8 mouse cellular contexts compared by ENCODE assay signal in the genomic region with DNA sequence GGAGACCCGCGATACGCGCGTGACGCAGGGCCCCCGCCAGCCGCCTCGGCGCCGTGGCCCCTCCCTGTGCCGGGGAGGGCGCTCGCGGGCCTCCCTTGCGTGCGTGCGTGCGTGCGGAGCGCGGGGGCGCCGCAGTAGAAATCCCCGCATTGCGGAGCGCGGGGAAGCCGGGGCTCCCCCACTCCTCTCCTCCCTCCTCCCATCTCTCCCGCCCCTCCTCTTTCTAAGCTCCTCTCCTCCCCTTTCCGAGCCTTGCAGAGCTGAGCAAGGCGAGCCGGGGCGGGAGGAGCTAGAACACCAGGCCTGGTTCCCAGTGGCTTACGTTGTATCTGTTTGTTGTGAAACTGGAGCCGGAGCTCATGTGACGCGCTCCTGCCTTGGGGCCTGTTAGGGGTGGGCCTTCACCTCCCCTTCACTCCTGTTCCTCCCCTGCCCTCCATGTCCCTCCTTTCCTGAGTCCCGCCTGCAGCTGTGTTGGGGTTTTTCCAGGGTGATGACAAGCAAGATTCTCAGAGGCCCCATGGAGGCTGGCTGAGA. TPM values are rescaled to one million over a fixed set of nuclear protein-coding genes. Genes with fewer than 3 reads are reported as not detected.
DNase-seq lines count a peak whose midpoint lies in the region; ATAC-seq and TF ChIP-seq lines count a peak whose summit lies in the region.

No protein-coding gene starts in this region.

- 0% methylated on average over 13 of the region's 39 CpGs for WGBS in forebrain, postnatal 0 days
- 0% methylated on average over 33 of the region's 39 CpGs for WGBS in lung, embryonic 14.5 days
- WGBS in thymus, adult 2 months = 3% methylated on average over 39 of the region's 39 CpGs

- peak; percentile 73 for ATAC-seq in G1E (ENCODE audit: extremely low read depth, insufficient number of reproducible peaks, low FRiP score, poor library complexity, severe bottlenecking)
- peak; percentile 78 for ATAC-seq in forebrain, postnatal 0 days
- peak; percentile 86 for ATAC-seq in lung, embryonic 14.5 days (ENCODE audit: insufficient read depth)
- peak; percentile 20; the same call in 1 of the 2 replicates for ATAC-seq in neutrophil, adult 5-6 weeks (ENCODE audit: extremely low read depth, insufficient number of reproducible peaks, low FRiP score, poor library complexity, severe bottlenecking)

- peak; percentile 60 for DNase-seq in G1E (ENCODE audit: low spot score)
- peak; percentile 86 for DNase-seq in cerebellum, adult 11 months
- peak; percentile 91 for DNase-seq in forebrain, postnatal 0 days
- peak; percentile 92 for DNase-seq in heart, postnatal 4 days
- peak; percentile 89 to 93 for DNase-seq in layer of hippocampus, adult 8-10 months (ENCODE audit: low spot score in 2 of 2)
- peak; percentile 97 for DNase-seq in lung, embryonic 14.5 days
- DNase-seq in thymus, adult 2 months = peak; percentile 73

- peak overlapping the region; percentile 74 for H3K4me3 ChIP-seq in G1E (ENCODE audit: low read depth, low read length)
- peak overlapping the region; percentile 79 for H3K4me3 ChIP-seq in forebrain, postnatal 0 days (ENCODE audit: low read depth, low read length)
- peak overlapping the region; percentile 87 for H3K4me3 ChIP-seq in lung, embryonic 14.5 days (ENCODE audit: low read depth, low read length)
- H3K4me3 ChIP-seq in thymus, adult 2 months (ENCODE audit: control insufficient read depth, insufficient read depth, low read length) = peak overlapping the region; percentile 69

- 0 out of 2 replicates have a peak, but pooled peaks have one; percentile 18 for TF ChIP-seq POLR2A in thymus, adult 2 months (IDR thresholded peaks at IDR 0.05; ENCODE audit: control insufficient read depth, extremely low read depth, insufficient read depth, low read length, poor library complexity)

- peaks cover 3% of the 10 kb centered on the region; the same call in 1 of the 2 replicates for H3K27me3 ChIP-seq in G1E (ENCODE audit: insufficient read depth, low read length)
- H3K27me3 ChIP-seq in forebrain, postnatal 0 days (ENCODE audit: insufficient read depth, low read length) = no peaks in the 10 kb centered on the region
- no peaks in the 10 kb centered on the region for H3K27me3 ChIP-seq in lung, embryonic 14.5 days (ENCODE audit: insufficient read depth, low read length)
- no peaks in the 10 kb centered on the region for H3K27me3 ChIP-seq in thymus, adult 2 months (ENCODE audit: control insufficient read depth, insufficient read depth, low read length)

- H3K27ac ChIP-seq in forebrain, postnatal 0 days (ENCODE audit: low read depth, low read length) = peak overlapping the region; percentile 99
- peak overlapping the region; percentile 97 for H3K27ac ChIP-seq in lung, embryonic 14.5 days (ENCODE audit: low read depth)
- peak overlapping the region; percentile 22; the same call in 1 of the 2 replicates for H3K27ac ChIP-seq in thymus, adult 2 months (ENCODE audit: control insufficient read depth, insufficient read depth, low read length)

- H3K9ac ChIP-seq in forebrain, postnatal 0 days = peak overlapping the region; percentile 92
- H3K9ac ChIP-seq in lung, embryonic 14.5 days = peak overlapping the region; percentile 83

- H3K36me3 ChIP-seq in G1E (replicated peaks) = peaks cover 25% of the 10 kb centered on the region
- H3K36me3 ChIP-seq in forebrain, postnatal 0 days (ENCODE audit: insufficient read depth) = peaks cover 17% of the 10 kb centered on the region
- peaks cover 32% of the 10 kb centered on the region for H3K36me3 ChIP-seq in lung, embryonic 14.5 days (ENCODE audit: insufficient read depth)
- peaks cover 8% of the 10 kb centered on the region; the same call in 1 of the 2 replicates for H3K36me3 ChIP-seq in thymus, adult 2 months (ENCODE audit: control insufficient read depth, insufficient read depth, low read length)

- H3K9me3 ChIP-seq in G1E (replicated peaks) = peaks cover 30% of the 10 kb centered on the region
- no peaks in the 10 kb centered on the region for H3K9me3 ChIP-seq in forebrain, postnatal 0 days (ENCODE audit: low read length)
- H3K9me3 ChIP-seq in lung, embryonic 14.5 days (ENCODE audit: low read depth, low read length) = no peaks in the 10 kb centered on the region

- TF ChIP-seq CTCF in G1E (IDR thresholded peaks at IDR 0.05; ENCODE audit: low read depth, low read length) = no peak
- TF ChIP-seq CTCF in forebrain, postnatal 0 days (IDR thresholded peaks at IDR 0.05; ENCODE audit: low read depth) = peak; percentile 47
- TF ChIP-seq CTCF in lung, embryonic 14.5 days (IDR thresholded peaks at IDR 0.05; ENCODE audit: low read depth) = no peak
- 0 out of 2 replicates have a peak, but pooled peaks have one; percentile 9 for TF ChIP-seq CTCF in thymus, adult 2 months (IDR thresholded peaks at IDR 0.05; ENCODE audit: borderline replicate concordance, control insufficient read depth, extremely low read depth, insufficient read depth, low read length, poor library complexity)

- peaks cover 29% of the 10 kb centered on the region for H3K4me1 ChIP-seq in G1E (ENCODE audit: insufficient read depth, low read depth, low read length)
- H3K4me1 ChIP-seq in forebrain, postnatal 0 days (ENCODE audit: insufficient read depth) = peaks cover 9% of the 10 kb centered on the region
- H3K4me1 ChIP-seq in lung, embryonic 14.5 days (ENCODE audit: insufficient read depth) = peaks cover 35% of the 10 kb centered on the region
- peaks cover 11% of the 10 kb centered on the region for H3K4me1 ChIP-seq in thymus, adult 2 months (replicated peaks; ENCODE audit: control insufficient read depth, insufficient read depth, low read length)

- peak overlapping the region; percentile 81 for H3K4me2 ChIP-seq in forebrain, postnatal 0 days (ENCODE audit: low read depth)
- peak overlapping the region; percentile 92 for H3K4me2 ChIP-seq in lung, embryonic 14.5 days

RNA-seq across cellular contexts. Expression of a gene that starts 1.8 kb away (rescaled TPM):
- 2.1 and 5.3 TPM in 2 replicates for total RNA-seq in G1E (2014; fragmentation: Nextera tagmentation)
- 3.4 and 3.7 TPM in 2 replicates for total RNA-seq in G1E (2017)
- 6.0 and 6.8 TPM in 2 replicates for polyA plus RNA-seq in G1E (2012)
- total RNA-seq in forebrain, postnatal 0 days (2014; rRNA removed) = 65.5 and 70.6 TPM in 2 replicates
- 61.9 and 65.2 TPM in 2 replicates for polyA plus RNA-seq in forebrain, postnatal 0 days (2015; fragmentation: Nextera tagmentation; extraction: Ambion mirVana)
- total RNA-seq in heart, postnatal 4 days (2021) = 10 to 100 TPM; 36.8 to 40.2 TPM
- total RNA-seq in layer of hippocampus, adult 8-10 months (2022) = 10 to 100 TPM; 32.4 to 44.2 (median 38.4) TPM
- polyA plus RNA-seq in lung, embryonic 14.5 days (2014; fragmentation: Nextera tagmentation; extraction: Ambion mirVana) = 48.6 TPM in 2 replicates
- total RNA-seq in neutrophil, adult 5-6 weeks (2017) = 12.2 and 19.4 TPM in 2 replicates
- 35.8 and 46.3 TPM in 2 replicates for polyA plus RNA-seq in thymus, adult 2 months (2012; rRNA removed)

RNA-seq across cellular contexts. Expression of a gene that starts 44.3 kb away (rescaled TPM):
- total RNA-seq in G1E (2014; fragmentation: Nextera tagmentation) (8.5 and 10.8 TPM in 2 replicates), G1E (2017) (25.8 and 26.7 TPM in 2 replicates)
- 12.3 and 16.5 TPM in 2 replicates for polyA plus RNA-seq in G1E (2012)
- total RNA-seq in forebrain, postnatal 0 days (2014; rRNA removed) = 30.9 and 31.6 TPM in 2 replicates
- polyA plus RNA-seq in forebrain, postnatal 0 days (2015; fragmentation: Nextera tagmentation; extraction: Ambion mirVana) = 40.2 and 43.9 TPM in 2 replicates
- 10 to 100 TPM; 20.2 to 25.7 TPM for total RNA-seq in heart, postnatal 4 days (2021)
- 10 to 100 TPM; 15.0 to 35.2 (median 26.0) TPM for total RNA-seq in layer of hippocampus, adult 8-10 months (2022)
- polyA plus RNA-seq in lung, embryonic 14.5 days (2014; fragmentation: Nextera tagmentation; extraction: Ambion mirVana) = 93.8 and 97.9 TPM in 2 replicates
- total RNA-seq in neutrophil, adult 5-6 weeks (2017) = 30.3 and 31.9 TPM in 2 replicates
- 38.3 and 45.1 TPM in 2 replicates for polyA plus RNA-seq in thymus, adult 2 months (2012; rRNA removed)

RNA-seq across cellular contexts. Expression of a gene that starts 44.6 kb away (rescaled TPM):
- total RNA-seq in G1E (2014; fragmentation: Nextera tagmentation) (18.1 and 24.0 TPM in 2 replicates), G1E (2017) (7.0 and 7.8 TPM in 2 replicates)
- 2.7 and 4.8 TPM in 2 replicates for polyA plus RNA-seq in G1E (2012)
- 10.2 and 11.9 TPM in 2 replicates for total RNA-seq in forebrain, postnatal 0 days (2014; rRNA removed)
- 5.5 and 7.6 TPM in 2 replicates for polyA plus RNA-seq in forebrain, postnatal 0 days (2015; fragmentation: Nextera tagmentation; extraction: Ambion mirVana)
- total RNA-seq in heart, postnatal 4 days (2021) = 1 to 10 TPM; 6.6 to 9.0 TPM
- 10 to 100 TPM; 11.3 to 16.7 (median 14.3) TPM for total RNA-seq in layer of hippocampus, adult 8-10 months (2022)
- polyA plus RNA-seq in lung, embryonic 14.5 days (2014; fragmentation: Nextera tagmentation; extraction: Ambion mirVana) = 13.3 and 15.0 TPM in 2 replicates
- 9.1 and 11.4 TPM in 2 replicates for total RNA-seq in neutrophil, adult 5-6 weeks (2017)
- polyA plus RNA-seq in thymus, adult 2 months (2012; rRNA removed) = 25.1 and 27.1 TPM in 2 replicates

Comparison
In these comparisons a context has a peak if more than half of its experiments do, and no peak if none do; other contexts are left out.
1. Peak in every context shown above with its lines: DNase-seq, ATAC-seq, H3K4me3 ChIP-seq and H3K27ac ChIP-seq.
2. ATAC-seq: peak in every context shown above with its lines; median percentile 86 in lung, embryonic 14.5 days; 78 in forebrain, postnatal 0 days; 73 in G1E; 20 in neutrophil, adult 5-6 weeks.
3. CTCF ChIP-seq: peak in forebrain, postnatal 0 days (single experiment) and thymus, adult 2 months (single experiment); none in G1E (single experiment) and lung, embryonic 14.5 days (single experiment).
4. H3K27ac ChIP-seq: peak in every context shown above with its lines; median percentile 99 in forebrain, postnatal 0 days; 97 in lung, embryonic 14.5 days; 22 in thymus, adult 2 months.